Mouse (Mus musculus) erythroblast, embryonic 14.5 days (primary cell): ENCODE results near the gene Pik3r6.

Source experiments
- GATA1 ChIP-seq: IDR thresholded peaks from 2 replicates; pipeline ENCODE4 v1.6.1; 2012; ENCODE audit warnings: low read length, inconsistent platforms, mixed read lengths
- TAL1 ChIP-seq: IDR thresholded peaks from 3 replicates; pipeline ENCODE4 v1.6.1; 2012; ENCODE audit warnings: low read length, inconsistent platforms, mixed read lengths

GRCm38 (mm10) chr11:68462716-68463115 lies 40.1 kb upstream of the Pik3r6 start:
- TF ChIP-seq GATA1 (no peak), TAL1 (no peak)
